9 mouse cellular contexts compared by ENCODE assay signal in the genomic region with DNA sequence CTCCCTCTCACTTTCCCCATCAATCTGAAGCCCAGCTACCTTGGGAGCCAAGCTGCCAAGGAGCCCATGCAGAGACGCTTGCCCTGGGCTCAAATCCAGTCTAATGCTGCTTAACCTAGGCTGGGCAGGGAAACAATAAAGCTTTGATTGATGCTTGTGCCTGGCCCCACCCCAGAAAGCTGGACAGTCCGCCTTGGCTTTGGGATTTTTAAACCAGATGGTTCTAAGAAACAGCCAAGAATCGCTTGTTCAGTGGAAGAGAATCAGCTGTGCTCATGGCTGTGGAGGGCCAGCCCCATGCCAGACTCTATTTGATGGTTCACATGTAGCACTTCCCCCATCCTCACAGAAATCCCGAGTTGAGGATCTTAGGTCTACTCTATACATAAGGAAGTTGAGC. TPM values are rescaled to one million over a fixed set of nuclear protein-coding genes. Genes with fewer than 3 reads are reported as not detected.
DNase-seq lines count a peak whose midpoint lies in the region; ATAC-seq lines count a peak whose summit lies in the region.
"Had no signal": no experiment of that assay in that cellular context is flagged by ENCODE, and none has a peak within 500 bp of the region (broad histone marks: within the 10 kb centered on the region; RNA-seq: fewer than 3 reads in every experiment).

No protein-coding gene starts in this region.

- H3K9me3 ChIP-seq in forebrain, embryonic 14.5 days (replicated peaks; ENCODE audit: control insufficient read depth, low read length): no peaks in the 10 kb centered on the region
- H3K9me3 ChIP-seq in forebrain, embryonic 10.5 days: no peaks in the 10 kb centered on the region
- H3K9me3 ChIP-seq in midbrain, embryonic 16.5 days (replicated peaks; ENCODE audit: control insufficient read depth, low read length, poor library complexity, severe bottlenecking): no peaks in the 10 kb centered on the region
- no peaks in the 10 kb centered on the region for H3K9me3 ChIP-seq in midbrain, embryonic 13.5 days

- 63% methylated on average over 4 of the region's 4 CpGs for WGBS in forebrain, embryonic 14.5 days
- WGBS in forebrain, embryonic 10.5 days: 72% methylated on average over 4 of the region's 4 CpGs
- 71% methylated on average over 4 of the region's 4 CpGs for WGBS in midbrain, embryonic 16.5 days
- 79% methylated on average over 4 of the region's 4 CpGs for WGBS in midbrain, embryonic 13.5 days

- H3K36me3 ChIP-seq in forebrain, embryonic 14.5 days (ENCODE audit: control insufficient read depth, insufficient read depth, low read length): no peaks in the 10 kb centered on the region
- H3K36me3 ChIP-seq in forebrain, embryonic 10.5 days (replicated peaks): no peaks in the 10 kb centered on the region
- no peaks in the 10 kb centered on the region for H3K36me3 ChIP-seq in midbrain, embryonic 16.5 days (ENCODE audit: control insufficient read depth, insufficient read depth, low read length)
- no peaks in the 10 kb centered on the region for H3K36me3 ChIP-seq in midbrain, embryonic 13.5 days

- peak; percentile 40; the same call in 1 of the 2 replicates for ATAC-seq in forebrain, embryonic 14.5 days
- ATAC-seq in midbrain, embryonic 16.5 days: peak; percentile 39; the same call in 1 of the 2 replicates
- ATAC-seq in midbrain, embryonic 13.5 days: no peak

- no peak overlapping the region for H3K9ac ChIP-seq in forebrain, embryonic 14.5 days (ENCODE audit: low read length)
- no peak overlapping the region for H3K9ac ChIP-seq in midbrain, embryonic 16.5 days (ENCODE audit: low read depth, low read length)
- no peak overlapping the region for H3K9ac ChIP-seq in midbrain, embryonic 13.5 days (replicated peaks)
- H3K9ac ChIP-seq: liver, embryonic 14.5 days had no signal

- no peak overlapping the region for H3K4me2 ChIP-seq in forebrain, embryonic 14.5 days (ENCODE audit: low read length)
- no peak overlapping the region for H3K4me2 ChIP-seq in midbrain, embryonic 16.5 days (ENCODE audit: low read length)
- no peak overlapping the region for H3K4me2 ChIP-seq in midbrain, embryonic 13.5 days (replicated peaks)

- intact Hi-C loops in gastrocnemius, postnatal 14 days (cut with DNase I; ENCODE audit: low total_unique reads): no loop called here

- no peaks in the 10 kb centered on the region for H3K27me3 ChIP-seq in forebrain, embryonic 14.5 days (replicated peaks; ENCODE audit: control insufficient read depth, insufficient read depth, low read length)
- H3K27me3 ChIP-seq in forebrain, embryonic 10.5 days (ENCODE audit: poor library complexity, severe bottlenecking): no peaks in the 10 kb centered on the region
- no peaks in the 10 kb centered on the region for H3K27me3 ChIP-seq in midbrain, embryonic 16.5 days (ENCODE audit: control insufficient read depth, insufficient read depth, low read depth, low read length)
- no peaks in the 10 kb centered on the region for H3K27me3 ChIP-seq in midbrain, embryonic 13.5 days

- peak; percentile 28 for DNase-seq in forebrain, embryonic 14.5 days (ENCODE audit: low spot score)
- no peak for DNase-seq in forebrain, embryonic 10.5 days (ENCODE audit: extremely low spot score, low spot score)
- peak; percentile 45 for DNase-seq in gastrocnemius, postnatal 14 days
- DNase-seq in lung, postnatal 4 days: peak; percentile 31 to 67
- no peak for DNase-seq in retina, postnatal 1 day
- DNase-seq in layer of hippocampus, postnatal 36 days: no peak

- H3K4me1 ChIP-seq in forebrain, embryonic 14.5 days (ENCODE audit: control insufficient read depth, insufficient read depth, low read length): peaks cover 6% of the 10 kb centered on the region; the same call in 1 of the 2 replicates
- no peaks in the 10 kb centered on the region for H3K4me1 ChIP-seq in forebrain, embryonic 10.5 days
- no peaks in the 10 kb centered on the region for H3K4me1 ChIP-seq in midbrain, embryonic 16.5 days (ENCODE audit: control insufficient read depth, insufficient read depth, low read length)
- H3K4me1 ChIP-seq in midbrain, embryonic 13.5 days (replicated peaks): no peaks in the 10 kb centered on the region; the same call in 1 of the 2 replicates

- 0 out of 2 replicates have a peak overlapping the region, but pooled peaks have one; percentile 14 for H3K27ac ChIP-seq in forebrain, embryonic 14.5 days (ENCODE audit: low read depth, low read length)
- no peak overlapping the region for H3K27ac ChIP-seq in forebrain, embryonic 10.5 days
- H3K27ac ChIP-seq in midbrain, embryonic 16.5 days (ENCODE audit: low read length): no peak overlapping the region
- H3K27ac ChIP-seq in midbrain, embryonic 13.5 days: no peak overlapping the region
- H3K27ac ChIP-seq: liver, embryonic 14.5 days had no signal

- H3K4me3 ChIP-seq in forebrain, embryonic 14.5 days (ENCODE audit: low read depth, low read length): no peak overlapping the region
- no peak overlapping the region for H3K4me3 ChIP-seq in forebrain, embryonic 10.5 days
- H3K4me3 ChIP-seq in midbrain, embryonic 16.5 days (ENCODE audit: low read depth, low read length): no peak overlapping the region
- no peak overlapping the region for H3K4me3 ChIP-seq in midbrain, embryonic 13.5 days (replicated peaks)

RNA-seq across cellular contexts. Expression of gene Dnajc15, which starts 60.0 kb away (rescaled TPM):
- 68.3 and 100 TPM in 2 replicates for polyA plus RNA-seq in forebrain, embryonic 14.5 days (2014; fragmentation: Nextera tagmentation; extraction: Ambion mirVana)
- polyA plus RNA-seq in forebrain, embryonic 10.5 days (2016; fragmentation: Nextera tagmentation; extraction: Ambion mirVana): 119 and 127 TPM in 2 replicates
- 79.3 and 90.1 TPM in 2 replicates for polyA plus RNA-seq in midbrain, embryonic 16.5 days (2015; fragmentation: Nextera tagmentation; extraction: Ambion mirVana)
- polyA plus RNA-seq in midbrain, embryonic 13.5 days (2015; fragmentation: Nextera tagmentation; extraction: Ambion mirVana): 76.3 and 83.2 TPM in 2 replicates
- total RNA-seq in gastrocnemius, postnatal 14 days (2021): 100 to 1,000 TPM in 1 of 2 experiments, 10 to 100 TPM in 1; 98.7 to 108 TPM
- total RNA-seq in layer of hippocampus, postnatal 36 days (2021): 10 to 100 TPM; 64.1 to 67.2 TPM

Comparison
In these comparisons a context has a peak if more than half of its experiments do, and no peak if none do; other contexts are left out.
1. DNase-seq: peak in forebrain, embryonic 14.5 days (single experiment), gastrocnemius, postnatal 14 days (single experiment) and lung, postnatal 4 days (2 of 2); none in forebrain, embryonic 10.5 days (single experiment), retina, postnatal 1 day (single experiment) and layer of hippocampus, postnatal 36 days (0 of 2).